Mouse (Mus musculus) lung, postnatal 0 days (tissue): ENCODE measurements around the gene Otub1. TPM values are rescaled to one million over a fixed set of nuclear protein-coding genes. Genes with fewer than 3 reads are reported as not detected.

Experiments used
- ATAC-seq: fragments of 200-750 bp; cut with Nextera tagmentation; 2 replicates; pipeline ENCODE4 v1.8.0; 2017; ENCODE audit warnings: moderate library complexity
- DNase-seq: peaks from one replicate; pipeline ENCODE4 v3.0.0-alpha.2; 2016; ENCODE audit warnings: low spot score
- H3K27ac ChIP-seq: fragments of 300-500 bp; sonication (generic); 2 replicates; pipeline ENCODE4 v1.5.1; 2014; ENCODE audit warnings: antibody characterized with exemption, mild to moderate bottlenecking, low read length, mixed read lengths
- H3K27me3 ChIP-seq: fragments of 300-500 bp; sonication (generic); replicated peaks from 2 replicates; pipeline ENCODE4 v1.6.1; 2014; ENCODE audit warnings: low read length, mixed read lengths; ENCODE audit not compliant: insufficient read depth
- H3K36me3 ChIP-seq: fragments of 300-500 bp; sonication (generic); 2 replicates; pipeline ENCODE4 v1.6.1; 2014; ENCODE audit warnings: low read length, mixed read lengths; ENCODE audit not compliant: insufficient read depth
- H3K4me1 ChIP-seq: fragments of 300-500 bp; sonication (generic); 2 replicates; pipeline ENCODE4 v1.6.1; 2014; ENCODE audit warnings: antibody characterized with exemption, low read depth, low read length, mixed read lengths; ENCODE audit not compliant: insufficient read depth
- H3K4me2 ChIP-seq: fragments of 300-500 bp; sonication (generic); replicated peaks from 2 replicates; pipeline ENCODE4 v1.6.1; 2014; ENCODE audit warnings: low read depth, mild to moderate bottlenecking, low read length, moderate library complexity, mixed read lengths
- H3K4me3 ChIP-seq: fragments of 300-500 bp; sonication (generic); 2 replicates; pipeline ENCODE4 v1.5.1; 2014; ENCODE audit warnings: low read depth, low read length
- H3K9ac ChIP-seq: fragments of 300-500 bp; sonication (generic); replicated peaks from 2 replicates; pipeline ENCODE4 v1.6.1; 2014; ENCODE audit warnings: low read depth, mild to moderate bottlenecking
- H3K9me3 ChIP-seq: fragments of 300-500 bp; sonication (generic); 2 replicates; pipeline ENCODE4 v1.6.1; 2016; ENCODE audit warnings: low read length, mixed read lengths
- CTCF ChIP-seq: IDR thresholded peaks from 2 replicates; pipeline ENCODE4 v1.5.1; 2016; ENCODE audit warnings: antibody characterized with exemption, mild to moderate bottlenecking
- EP300 ChIP-seq: IDR thresholded peaks from 2 replicates; pipeline ENCODE4 v1.6.1; 2016; ENCODE audit warnings: antibody characterized with exemption, mild to moderate bottlenecking, control low read depth
- WGBS: fragments of 180-500 bp; shearing (Covaris S2); extraction: QIAGEN DNeasy Blood & Tissue Kit; methylation state at CpG from one replicate; pipeline ENCODE4 v1.1.7; 2014; 5-methylcytosine and 5-hydroxymethylcytosine counted together
- polyA plus RNA-seq: library from polyadenylated mRNA; unstranded; fragments of >200 nt; fragmentation: Nextera tagmentation; extraction: Ambion mirVana; gene quantifications from 2 replicates; pipeline ENCODE4 v1.2.1, GENCODE M21; 2015

Gene Otub1
- polyA plus RNA-seq, 1 experiment from 2014 or later, result 119 TPM

DNA sequence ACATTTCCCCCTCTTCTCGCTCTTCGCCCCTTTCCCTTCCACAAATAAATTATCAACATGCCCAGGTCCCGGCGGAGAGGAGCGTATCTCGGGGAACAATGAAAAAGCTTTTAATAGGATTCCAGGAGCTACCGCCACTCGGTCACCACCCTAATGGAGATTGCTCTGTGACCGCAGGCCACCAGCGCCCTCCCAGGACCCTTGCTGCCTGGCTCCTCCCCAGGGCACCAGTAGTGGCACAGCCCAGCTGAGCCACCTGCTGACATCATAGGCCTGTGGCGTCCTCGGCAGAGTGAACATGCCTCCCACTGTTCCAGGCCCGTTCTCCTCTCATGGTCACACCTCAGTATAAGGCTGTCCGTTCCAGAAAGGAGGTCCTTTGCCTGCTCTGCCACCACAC, 48.4 kb downstream of the Otub1 start:
- H3K36me3 ChIP-seq, result no peaks in the 10 kb centered on the region
- 41% methylated on average over 14 of the region's 14 CpGs for WGBS
- no peaks in the 10 kb centered on the region for H3K27me3 ChIP-seq
- ATAC-seq (no peak), DNase-seq (no peak)
- H3K4me2 ChIP-seq, result no peak overlapping the region
- no peak overlapping the region for H3K27ac ChIP-seq
- peaks cover 5% of the 10 kb centered on the region; the same call in 1 of the 2 replicates for H3K4me1 ChIP-seq
- no peak overlapping the region for H3K9ac ChIP-seq
- no peaks in the 10 kb centered on the region for H3K9me3 ChIP-seq
- TF ChIP-seq EP300 (no peak), CTCF (peak; percentile 9; the same call in 1 of the 2 replicates)
- no peak overlapping the region for H3K4me3 ChIP-seq

DNA sequence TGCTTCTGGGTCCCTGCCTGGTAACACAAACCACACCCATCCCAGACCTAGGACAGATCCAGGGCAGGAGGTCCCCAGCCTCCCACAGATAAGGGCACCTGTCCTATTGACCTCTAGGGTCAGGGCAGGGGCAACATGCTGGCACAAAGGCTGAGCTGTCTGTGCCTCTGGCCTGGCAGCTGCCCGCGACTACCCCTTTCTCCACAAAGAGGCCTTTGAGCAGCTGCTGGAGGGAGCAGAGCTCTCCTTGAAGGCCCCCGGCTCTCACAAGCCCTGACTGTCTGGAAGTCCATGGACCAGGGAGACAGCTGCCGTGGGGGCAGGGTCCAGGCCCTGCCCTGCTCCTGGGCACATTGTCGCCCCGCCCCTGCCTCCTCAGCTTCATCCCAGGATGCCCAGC, 50.9 kb downstream of the Otub1 start:
- Histone ChIP-seq H3K27me3 (no peaks in the 10 kb centered on the region), H3K9ac (no peak overlapping the region), H3K4me1 (peaks cover 3% of the 10 kb centered on the region; the same call in 1 of the 2 replicates), H3K4me2 (no peak overlapping the region), H3K4me3 (no peak overlapping the region), H3K27ac (no peak overlapping the region), H3K9me3 (no peaks in the 10 kb centered on the region), H3K36me3 (no peaks in the 10 kb centered on the region)
- 79% methylated on average over 6 of the region's 6 CpGs for WGBS
- DNase-seq (no peak), ATAC-seq (no peak)
- no peak for TF ChIP-seq EP300

DNA sequence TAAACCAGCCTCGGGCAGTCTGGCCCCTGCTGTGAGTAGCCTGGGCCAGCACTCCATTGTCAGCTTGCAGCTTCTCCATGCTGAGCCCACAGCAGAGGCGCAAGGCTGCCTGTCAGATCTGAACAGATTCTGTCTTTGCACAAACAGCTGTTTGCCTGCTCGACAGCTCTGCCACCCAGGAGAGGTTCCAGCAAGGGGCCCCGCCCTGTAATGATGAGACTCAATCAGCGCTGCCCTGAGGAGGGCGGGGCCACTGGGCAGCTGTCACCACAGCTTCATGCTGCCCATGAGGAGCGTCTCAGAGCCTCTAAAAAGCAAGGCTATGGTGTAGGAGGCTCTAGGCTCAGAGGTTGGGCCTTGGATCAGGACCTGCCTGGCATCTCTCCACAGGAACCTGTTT, 52.9 kb downstream of the Otub1 start:
- WGBS, result 33% methylated on average over 7 of the region's 7 CpGs
- H3K36me3 ChIP-seq, result no peaks in the 10 kb centered on the region
- TF ChIP-seq EP300 (no peak), CTCF (no peak)
- no peaks in the 10 kb centered on the region for H3K9me3 ChIP-seq
- no peaks in the 10 kb centered on the region for H3K4me1 ChIP-seq
- no peak overlapping the region for H3K4me2 ChIP-seq
- no peaks in the 10 kb centered on the region for H3K27me3 ChIP-seq
- no peak overlapping the region for H3K9ac ChIP-seq
- no peak overlapping the region for H3K27ac ChIP-seq
- H3K4me3 ChIP-seq, result no peak overlapping the region
- ATAC-seq (peak; percentile 43; the same call in 1 of the 2 replicates), DNase-seq (no peak)

DNA sequence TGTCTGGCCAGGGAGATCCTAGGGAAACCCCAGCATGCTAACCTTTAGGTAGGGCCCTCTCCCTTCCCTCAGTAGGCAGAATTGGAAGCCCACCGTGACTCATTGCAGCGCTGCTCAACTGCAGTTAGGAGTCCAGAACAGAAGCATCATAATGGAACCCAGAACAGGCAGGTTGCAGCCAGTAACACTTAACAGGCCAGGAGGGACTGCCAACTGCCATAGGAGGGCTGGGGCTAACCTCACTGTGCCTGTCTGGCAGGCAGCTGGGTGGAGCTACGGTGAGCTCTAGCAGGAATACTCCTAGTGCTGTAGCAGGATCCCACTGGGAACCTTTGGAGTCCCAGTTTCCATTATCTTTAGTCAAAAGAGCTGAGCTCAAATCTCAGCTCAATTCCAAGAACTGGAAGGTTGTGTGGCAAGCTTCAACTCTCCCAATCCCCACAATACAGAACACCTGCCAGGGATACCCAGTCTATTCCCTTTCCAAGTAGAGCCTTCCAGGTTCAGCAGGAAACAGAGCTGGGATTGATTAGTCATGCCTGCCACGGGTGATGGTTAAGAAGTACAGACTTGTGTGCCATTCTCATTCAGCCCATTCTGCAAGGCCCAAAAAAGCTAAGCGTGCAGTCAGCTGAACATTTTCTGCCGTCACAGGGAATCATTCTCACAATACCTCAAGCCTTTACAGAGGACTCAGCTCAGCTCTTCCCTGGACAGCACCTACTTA, 54.0 kb downstream of the Otub1 start:
- Histone ChIP-seq H3K4me1 (no peaks in the 10 kb centered on the region), H3K9ac (no peak overlapping the region), H3K27me3 (no peaks in the 10 kb centered on the region), H3K4me2 (no peak overlapping the region), H3K36me3 (no peaks in the 10 kb centered on the region), H3K4me3 (no peak overlapping the region), H3K9me3 (no peaks in the 10 kb centered on the region), H3K27ac (no peak overlapping the region)
- 86% methylated on average over 6 of the region's 6 CpGs for WGBS
- TF ChIP-seq CTCF (no peak), EP300 (no peak)
- DNase-seq (no peak), ATAC-seq (no peak)

DNA sequence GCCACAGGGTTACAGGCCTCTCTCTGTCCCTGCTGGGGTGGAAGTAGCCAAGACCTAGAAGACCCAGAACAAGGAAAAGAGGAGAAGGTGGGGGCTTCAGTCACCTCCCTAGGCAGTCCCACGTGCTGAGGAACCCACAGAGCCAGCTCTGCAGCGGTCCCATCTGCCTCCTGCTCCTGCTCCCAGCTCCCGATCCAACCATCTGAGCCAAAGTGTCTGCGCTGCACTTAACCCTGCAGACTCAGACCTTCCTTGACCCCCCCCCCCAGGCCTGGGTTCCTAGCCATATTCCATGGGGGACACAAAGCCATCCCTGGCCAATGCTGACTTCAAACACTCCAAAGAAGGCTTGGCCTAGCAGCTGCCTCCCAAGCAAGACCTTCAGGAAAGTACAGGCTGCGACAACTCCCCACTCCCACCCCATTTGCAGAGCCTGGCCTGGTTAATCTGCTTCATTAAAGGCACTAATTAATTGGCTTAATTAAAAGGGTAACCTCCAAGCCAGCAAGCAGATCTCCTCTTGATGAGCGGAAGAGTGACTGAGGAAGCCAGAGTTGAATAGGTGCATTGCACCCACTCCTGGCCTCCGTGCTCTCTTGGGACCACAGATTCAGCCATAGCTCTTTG, 54.7 kb downstream of the Otub1 start:
- no peak overlapping the region for H3K9ac ChIP-seq
- WGBS, result 82% methylated on average over 7 of the region's 7 CpGs
- TF ChIP-seq EP300 (no peak), CTCF (no peak)
- H3K36me3 ChIP-seq, result no peaks in the 10 kb centered on the region
- H3K4me3 ChIP-seq, result no peak overlapping the region
- no peak for DNase-seq
- no peak for ATAC-seq
- H3K4me2 ChIP-seq, result no peak overlapping the region
- H3K27me3 ChIP-seq, result no peaks in the 10 kb centered on the region
- no peak overlapping the region for H3K27ac ChIP-seq
- no peaks in the 10 kb centered on the region for H3K9me3 ChIP-seq
- H3K4me1 ChIP-seq, result no peaks in the 10 kb centered on the region

DNA sequence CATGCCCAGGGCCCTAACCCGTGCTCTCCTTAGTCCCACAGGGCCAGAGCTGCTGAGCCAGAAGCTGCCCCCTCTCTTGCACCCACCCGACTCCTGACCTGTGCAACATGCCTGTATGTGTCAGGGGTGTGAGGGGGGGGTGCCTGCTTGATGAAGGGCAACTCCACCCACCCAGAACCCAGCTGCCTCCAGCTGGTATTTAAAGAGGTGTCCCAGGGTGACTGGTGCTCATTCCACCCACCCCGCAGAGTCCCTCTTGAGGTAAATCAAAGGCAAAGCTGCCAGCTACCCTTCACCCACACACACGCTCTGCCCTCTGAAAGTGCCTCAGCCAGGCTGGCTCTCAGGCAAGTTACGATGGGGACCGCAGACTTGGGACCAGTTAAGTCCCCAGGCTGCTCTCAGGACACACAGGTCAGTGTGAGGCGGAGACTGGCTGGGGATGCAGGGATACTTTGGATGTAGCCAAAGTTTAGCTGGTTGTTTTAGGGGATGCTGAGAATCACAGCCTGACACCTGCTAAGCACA, 56.9 kb downstream of the Otub1 start:
- H3K4me1 ChIP-seq, result no peaks in the 10 kb centered on the region
- 65% methylated on average over 7 of the region's 7 CpGs for WGBS
- H3K9me3 ChIP-seq, result no peaks in the 10 kb centered on the region
- no peak overlapping the region for H3K4me3 ChIP-seq
- H3K4me2 ChIP-seq, result no peak overlapping the region
- no peaks in the 10 kb centered on the region for H3K36me3 ChIP-seq
- TF ChIP-seq EP300 (no peak), CTCF (no peak)
- H3K9ac ChIP-seq, result no peak overlapping the region
- no peak overlapping the region for H3K27ac ChIP-seq
- no peak for ATAC-seq
- no peaks in the 10 kb centered on the region for H3K27me3 ChIP-seq
- DNase-seq, result no peak
